Mouse (Mus musculus) large intestine, adult 2 months (tissue): Measurements from ENCODE around the gene Plek. TPM values are rescaled to one million over a fixed set of nuclear protein-coding genes. Genes with fewer than 3 reads are reported as not detected.

Experiments used
- DNase-seq: peaks from one replicate; pipeline ENCODE4 v3.0.0-alpha.2; 2012; ENCODE audit warnings: low read depth, low spot score
- WGBS: fragments of 180-500 bp; shearing (Covaris S2); methylation state at CpG from one replicate; pipeline ENCODE4 v1.1.7; 2018; 5-methylcytosine and 5-hydroxymethylcytosine counted together
- polyA plus RNA-seq: library from polyadenylated mRNA; depleted of rRNA; stranded (reverse); fragments of >200 nt; gene quantifications from 2 replicates; pipeline ENCODE4 v1.2.3, GENCODE M21; 2012

The Plek gene
- polyA plus RNA-seq, 1 experiment = 1.5 TPM

- no peak for DNase-seq
- 73% methylated on average over 7 of the region's 7 CpGs for WGBS
These were observed 49.3 kb downstream of the Plek start for GRCm38 (mm10) chr11:17002739-17003373.

- WGBS = 60% methylated on average over 9 of the region's 9 CpGs
- no peak for DNase-seq
These were observed 51.5 kb downstream of the Plek start for GRCm38 (mm10) chr11:17000353-17001334.

DNA sequence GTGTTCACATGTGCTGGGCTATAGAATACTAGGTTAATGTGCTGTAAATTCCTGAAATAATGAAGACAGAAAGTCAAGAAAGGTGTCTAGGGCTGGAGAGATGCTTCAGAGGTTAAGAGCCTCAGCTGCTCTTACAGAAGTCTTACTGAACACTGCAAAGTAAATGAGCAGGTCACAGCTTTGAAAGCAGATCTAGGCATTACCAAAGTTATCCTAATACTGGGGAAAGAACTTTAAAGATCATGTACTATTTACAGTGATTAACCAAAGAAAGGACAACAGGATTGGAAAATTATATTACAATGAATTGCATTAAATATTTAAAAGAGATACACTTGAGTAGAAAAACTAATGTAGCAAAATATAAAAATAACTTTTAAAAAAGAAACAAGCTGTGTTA, 52.2 kb downstream of the Plek start:
- no peak for DNase-seq

- no peak for DNase-seq
- 84% methylated on average over 4 of the region's 4 CpGs for WGBS
These were observed 52.8 kb downstream of the Plek start for GRCm38 (mm10) chr11:16999387-16999786.

- no peak for DNase-seq
These were observed 54.7 kb downstream of the Plek start for GRCm38 (mm10) chr11:16997465-16997864.

DNA sequence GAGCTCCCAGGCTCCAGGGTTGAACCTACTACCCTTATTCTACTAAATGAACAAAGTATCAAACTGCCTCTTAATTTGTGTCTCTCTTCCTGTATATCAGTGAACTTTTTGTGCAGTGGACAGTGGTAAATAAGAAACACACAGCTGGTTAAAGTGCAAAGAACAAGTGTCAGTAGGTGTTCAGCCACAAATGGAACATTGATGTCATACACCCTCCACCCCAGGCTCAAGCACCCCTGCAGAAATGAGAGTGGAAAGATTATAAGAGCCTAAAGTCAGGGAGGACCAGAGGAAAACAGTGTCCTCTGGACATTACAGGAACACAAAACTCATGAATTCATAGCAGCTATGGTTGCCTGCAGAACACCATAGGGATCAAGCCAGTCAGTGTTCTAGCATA, 55.4 kb downstream of the Plek start:
- no peak for DNase-seq

DNA sequence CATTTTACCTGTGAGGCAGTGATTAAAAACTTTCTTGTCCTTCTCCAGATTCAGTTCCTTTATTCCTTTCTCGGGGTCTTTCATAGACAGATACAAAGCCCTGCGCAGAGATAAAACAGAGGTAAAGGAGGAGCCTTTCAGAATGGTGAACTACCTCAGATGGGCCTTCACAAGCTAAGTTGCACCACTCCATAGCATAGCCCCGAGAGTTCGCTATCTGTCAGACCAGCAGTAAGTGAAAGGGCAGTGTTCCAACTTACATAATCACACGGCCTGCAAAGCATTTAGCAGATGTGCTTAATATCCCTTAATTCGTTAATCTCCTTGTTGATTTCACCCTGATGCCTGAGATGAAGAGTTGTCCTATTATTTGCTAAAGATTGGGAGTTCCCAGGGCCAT, 59.3 kb downstream of the Plek start:
- 81% methylated on average over 6 of the region's 6 CpGs for WGBS
- no peak for DNase-seq

- WGBS = 56% methylated on average over 5 of the region's 5 CpGs
- no peak for DNase-seq
These were observed 62.3 kb downstream of the Plek start for GRCm38 (mm10) chr11:16989885-16990284.

GRCm38 (mm10) chr11:16987745-16988328, 64.3 kb downstream of the Plek start:
- WGBS = 43% methylated on average over 6 of the region's 6 CpGs
- DNase-seq = no peak

DNA sequence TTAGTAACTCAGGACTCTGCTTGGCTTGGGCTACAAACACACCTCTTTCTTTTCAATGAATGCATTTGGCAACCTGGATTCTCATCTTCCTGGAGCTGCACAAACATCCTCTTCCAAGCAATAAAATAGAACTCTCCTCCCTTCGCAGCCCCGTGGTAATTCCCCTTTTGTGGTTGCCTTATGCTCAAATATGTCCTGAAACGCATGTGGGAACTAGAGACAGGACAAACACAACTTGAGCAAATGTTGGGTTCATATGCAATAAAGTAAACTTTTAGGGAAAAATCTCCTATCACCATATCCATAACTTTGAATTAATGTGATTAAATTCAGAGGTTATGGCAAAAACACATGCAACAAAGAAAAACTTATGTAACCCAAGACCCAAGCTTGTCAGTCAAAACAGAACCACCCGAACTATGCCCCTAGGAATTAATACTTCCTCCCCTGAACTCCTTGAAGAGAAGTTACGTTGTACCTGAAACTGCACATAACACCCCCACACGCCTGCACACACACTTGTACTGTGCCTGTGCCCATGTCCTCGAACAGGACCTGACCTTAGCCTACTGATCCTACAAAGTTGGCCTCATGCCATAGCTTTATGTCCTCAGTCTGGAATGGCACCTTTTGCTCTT, 65.5 kb downstream of the Plek start:
- WGBS = 36% methylated on average over 7 of the region's 7 CpGs
- no peak for DNase-seq

- no peak for DNase-seq
These were observed 73.9 kb downstream of the Plek start for GRCm38 (mm10) chr11:16978161-16978707.

GRCm38 (mm10) chr11:16977611-16978010, 74.6 kb downstream of the Plek start:
- DNase-seq = no peak
- 80% methylated on average over 2 of the region's 2 CpGs for WGBS

More at GRCm38 (mm10) chr11:16978161-16978707, 73.9 kb downstream of the Plek start:
- 61% methylated on average over 5 of the region's 5 CpGs for WGBS

DNA sequence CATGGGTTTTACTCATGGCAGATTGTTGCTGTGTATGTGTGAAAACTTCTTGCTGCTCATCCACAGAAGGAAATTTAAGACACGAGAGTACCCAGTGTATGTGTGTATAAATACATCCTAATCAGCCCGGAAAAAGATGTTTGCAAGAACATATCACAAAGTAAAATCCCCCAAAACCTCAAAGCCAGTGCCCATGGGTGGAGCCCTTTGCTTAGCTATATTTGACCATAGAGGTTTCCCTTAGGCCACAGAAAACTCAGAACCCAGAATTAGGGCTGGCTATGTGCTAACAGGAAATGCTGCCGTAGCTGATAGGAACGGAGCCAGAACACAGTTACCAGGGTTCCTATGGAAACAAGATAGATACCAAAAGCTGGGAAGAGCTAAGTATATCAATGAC, 75.2 kb downstream of the Plek start:
- 40% methylated on average over 4 of the region's 4 CpGs for WGBS
- DNase-seq = no peak

- no peak for DNase-seq
These were observed 79.1 kb downstream of the Plek start for GRCm38 (mm10) chr11:16973086-16973485.

GRCm38 (mm10) chr11:16972027-16972426, 80.2 kb downstream of the Plek start:
- no peak for DNase-seq
- WGBS = 86% methylated on average over 3 of the region's 3 CpGs

More at GRCm38 (mm10) chr11:16973086-16973485, 79.1 kb downstream of the Plek start:
- WGBS = 84% methylated on average over 1 of the region's 1 CpGs

GRCm38 (mm10) chr11:16969650-16970049, 82.5 kb downstream of the Plek start:
- 31% methylated on average over 2 of the region's 2 CpGs for WGBS
- no peak for DNase-seq

DNA sequence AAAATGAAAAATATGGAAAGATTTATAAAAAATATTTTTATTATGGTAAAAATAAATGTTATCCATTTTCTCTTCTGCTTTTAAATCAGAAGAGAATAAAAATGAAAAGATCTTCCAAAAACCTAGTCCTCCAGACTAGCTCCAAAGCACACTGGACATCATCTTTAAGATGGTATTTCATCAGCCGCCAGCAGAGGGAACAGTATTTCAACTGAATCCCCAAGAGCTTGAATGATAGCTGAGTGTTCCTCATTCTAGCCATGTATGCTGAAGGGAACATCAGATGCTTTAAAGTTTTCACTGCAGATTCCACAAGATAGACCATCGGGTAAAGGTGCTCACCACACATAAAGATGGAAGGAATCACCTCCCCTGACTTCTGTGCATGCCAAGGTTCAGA, 84.4 kb downstream of the Plek start:
- 13% methylated on average over 2 of the region's 2 CpGs for WGBS
- DNase-seq = no peak

DNA sequence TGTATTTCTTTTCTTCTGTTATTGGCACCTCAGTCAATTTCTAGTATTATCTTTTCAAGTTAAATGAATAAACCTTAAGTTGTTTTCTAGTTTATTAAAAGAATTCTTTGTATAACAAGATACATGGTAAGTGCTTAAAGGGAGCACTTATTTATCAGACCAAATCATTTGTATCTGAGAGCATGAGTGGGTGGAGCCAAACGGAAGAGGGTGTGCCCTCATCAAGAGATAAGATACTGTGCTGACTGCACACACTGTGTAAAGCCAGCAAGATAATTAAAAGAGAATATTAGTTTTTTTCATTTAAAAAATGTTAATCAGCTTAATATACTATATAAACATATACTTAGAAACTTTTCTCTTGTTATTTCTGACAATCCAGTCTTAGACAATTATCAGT, 93.7 kb downstream of the Plek start:
- no peak for DNase-seq
- 70% methylated on average over 1 of the region's 1 CpGs for WGBS

- no peak for DNase-seq
These were observed 95.2 kb downstream of the Plek start for GRCm38 (mm10) chr11:16957030-16957429.

More at GRCm38 (mm10) chr11:16957030-16957429, 95.2 kb downstream of the Plek start:
- 90% methylated on average over 6 of the region's 6 CpGs for WGBS
